Comparison of ENCODE assay signal across 26 mouse cellular contexts in the genomic region with DNA sequence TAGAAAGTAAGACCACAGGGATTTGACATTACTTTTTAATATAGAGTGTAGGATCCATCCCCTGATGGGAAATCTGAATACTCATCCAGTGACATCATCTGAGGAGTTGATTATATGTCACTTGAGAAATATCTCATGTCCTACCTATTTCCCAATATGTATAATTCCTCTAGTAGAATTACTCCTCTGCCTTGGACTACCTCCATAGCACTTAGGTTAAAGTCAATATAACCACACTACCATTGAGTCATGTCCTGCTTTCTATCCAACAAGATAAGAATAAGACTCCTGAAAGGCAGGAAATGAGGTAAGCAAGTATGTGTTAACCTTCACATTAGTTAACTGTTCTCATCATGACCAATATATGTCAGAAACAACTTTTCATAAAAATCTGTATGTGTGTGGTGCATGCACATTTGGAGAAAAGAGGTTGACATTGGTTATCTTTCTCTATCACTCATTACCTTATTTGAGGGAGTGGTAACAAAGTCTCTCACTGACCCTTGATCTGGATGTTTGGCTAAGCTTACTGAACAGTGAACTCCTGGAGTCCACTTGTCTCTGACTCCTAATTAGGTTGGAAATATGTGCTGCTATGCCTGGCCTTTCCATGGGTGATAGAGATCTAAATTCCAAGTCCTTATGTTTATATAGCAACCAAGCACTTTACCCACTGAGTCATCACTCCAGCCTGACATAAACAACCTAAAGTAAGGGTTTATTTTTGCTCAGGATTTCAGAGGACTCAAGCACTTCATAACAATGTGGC.
A peak's percentile ranks its signal among the peaks of the same experiment; 100 is the strongest.
DNase-seq lines count a peak whose midpoint lies in the region; ATAC-seq and TF ChIP-seq lines count a peak whose summit lies in the region.
"Had no signal": no experiment of that assay in that cellular context is flagged by ENCODE, and none has a peak within 500 bp of the region (broad histone marks: within the 10 kb centered on the region; RNA-seq: fewer than 3 reads in every experiment).

No protein-coding gene starts in this region.

- peak; percentile 72 for DNase-seq in kidney, adult 9 months
- DNase-seq in kidney, postnatal 14 days, result no peak
- DNase-seq in 416B (ENCODE audit: low read depth), result peak; percentile 53
- DNase-seq in heart, adult 11 months, result no peak
- DNase-seq in layer of hippocampus, postnatal 14 days (ENCODE audit: low spot score in 2 of 2), result no peak
- DNase-seq: adrenal gland, adult 8-10 months; cerebellum, adult 8-10 months; cerebellum, postnatal 25 days; gastrocnemius, postnatal 14 days; heart, postnatal 36 days; layer of hippocampus, adult 9-11 months; liver, postnatal 0 days; lung, postnatal 36 days; right cerebral cortex, adult 18-20 months had no signal

- no peak for TF ChIP-seq POLR2A in small intestine, adult 2 months (IDR thresholded peaks at IDR 0.05; ENCODE audit: low read depth, low read length)

- no peak overlapping the region for H3K9ac ChIP-seq in intestine, embryonic 15.5 days
- H3K9ac ChIP-seq: embryonic facial prominence, embryonic 15.5 days; forebrain, embryonic 13.5 days; hindbrain, embryonic 13.5 days; limb, embryonic 12.5 days; liver, embryonic 12.5 days; liver, postnatal 0 days had no signal

- H3K27me3 ChIP-seq in intestine, embryonic 15.5 days (replicated peaks), result no peaks in the 10 kb centered on the region
- no peaks in the 10 kb centered on the region for H3K27me3 ChIP-seq in small intestine, adult 2 months (ENCODE audit: control insufficient read depth, insufficient read depth, low read length)
- H3K27me3 ChIP-seq: embryonic facial prominence, embryonic 15.5 days; forebrain, embryonic 13.5 days; hindbrain, embryonic 13.5 days; limb, embryonic 12.5 days; liver, embryonic 12.5 days had no signal

- H3K36me3 ChIP-seq in intestine, embryonic 15.5 days, result no peaks in the 10 kb centered on the region
- no peaks in the 10 kb centered on the region for H3K36me3 ChIP-seq in small intestine, adult 2 months (ENCODE audit: control insufficient read depth, insufficient read depth, low read length)
- H3K36me3 ChIP-seq: embryonic facial prominence, embryonic 10.5 days; embryonic facial prominence, embryonic 15.5 days; G1E; hindbrain, embryonic 13.5 days; limb, embryonic 12.5 days; liver, embryonic 12.5 days had no signal

- no peaks in the 10 kb centered on the region for H3K9me3 ChIP-seq in intestine, embryonic 15.5 days
- H3K9me3 ChIP-seq: embryonic facial prominence, embryonic 10.5 days; embryonic facial prominence, embryonic 15.5 days; forebrain, embryonic 13.5 days; G1E; limb, embryonic 12.5 days; liver, embryonic 12.5 days had no signal

- no peak overlapping the region for H3K4me3 ChIP-seq in intestine, embryonic 15.5 days (replicated peaks)
- no peak overlapping the region for H3K4me3 ChIP-seq in small intestine, adult 2 months (ENCODE audit: low read depth, low read length)
- H3K4me3 ChIP-seq: embryonic facial prominence, embryonic 10.5 days; embryonic facial prominence, embryonic 15.5 days; forebrain, embryonic 13.5 days; hindbrain, embryonic 13.5 days; limb, embryonic 12.5 days; liver, embryonic 12.5 days had no signal

- no peak overlapping the region for H3K27ac ChIP-seq in intestine, embryonic 15.5 days
- H3K27ac ChIP-seq in small intestine, adult 2 months (ENCODE audit: insufficient read depth, low read depth, low read length), result peak overlapping the region; percentile 90
- H3K27ac ChIP-seq: embryonic facial prominence, embryonic 10.5 days; embryonic facial prominence, embryonic 15.5 days; forebrain, embryonic 13.5 days; hindbrain, embryonic 13.5 days; limb, embryonic 12.5 days; liver, embryonic 12.5 days had no signal

- H3K4me1 ChIP-seq in intestine, embryonic 15.5 days (replicated peaks), result no peaks in the 10 kb centered on the region
- H3K4me1 ChIP-seq in small intestine, adult 2 months (ENCODE audit: control insufficient read depth, insufficient read depth, insufficient read length, low read length), result no peaks in the 10 kb centered on the region; the same call in 1 of the 2 replicates
- H3K4me1 ChIP-seq: embryonic facial prominence, embryonic 15.5 days; limb, embryonic 12.5 days; liver, embryonic 12.5 days had no signal

- ATAC-seq in intestine, embryonic 15.5 days, result peak; percentile 63; the same call in 1 of the 2 replicates
- ATAC-seq: forebrain, embryonic 13.5 days; liver, embryonic 12.5 days; liver, postnatal 0 days; midbrain, embryonic 16.5 days had no signal

- TF ChIP-seq CTCF in small intestine, adult 2 months (IDR thresholded peaks at IDR 0.05; ENCODE audit: extremely low read depth, insufficient read length, insufficient replicate concordance, low read depth, low read length), result no peak

- H3K4me2 ChIP-seq in intestine, embryonic 15.5 days (replicated peaks), result no peak overlapping the region
- H3K4me2 ChIP-seq: embryonic facial prominence, embryonic 15.5 days; forebrain, embryonic 13.5 days; heart, embryonic 11.5 days; hindbrain, embryonic 13.5 days; limb, embryonic 12.5 days; liver, embryonic 12.5 days; midbrain, embryonic 11.5 days had no signal

Comparison
In these comparisons a context has a peak if more than half of its experiments do, and no peak if none do; other contexts are left out.
1. DNase-seq: peak in kidney, adult 9 months (single experiment) and 416B (single experiment); none in kidney, postnatal 14 days (single experiment), heart, adult 11 months (single experiment) and layer of hippocampus, postnatal 14 days (0 of 2).